Mouse (Mus musculus) megakaryocyte progenitor cell, adult 5-6 weeks (primary cell): ENCODE measurements around the gene Rbm28. TPM values are rescaled to one million over a fixed set of nuclear protein-coding genes. Genes with fewer than 3 reads are reported as not detected.

ENCODE experiments used
- ATAC-seq: replicated peaks from 2 replicates; pipeline ENCODE4 v1.8.0; 2016; ENCODE audit warnings: mild to moderate bottlenecking, moderate TSS enrichment, inconsistent platforms; ENCODE audit not compliant: poor library complexity
- total RNA-seq, 2 experiments: library from RNA; stranded (forward) in 1 of 2; stranded (reverse) in 1 of 2; fragments of 157-497, 149-512 nt in 1 of 2; fragments of 200-1000 nt in 1 of 2; gene quantifications; 2 replicates each; pipeline versions ENCODE4 v1.2.3 to v1.2.4; 2015 to 2017

Gene Rbm28
- total RNA-seq, 2 experiments from 2014 or later: 47.4 to 59.0 TPM

DNA sequence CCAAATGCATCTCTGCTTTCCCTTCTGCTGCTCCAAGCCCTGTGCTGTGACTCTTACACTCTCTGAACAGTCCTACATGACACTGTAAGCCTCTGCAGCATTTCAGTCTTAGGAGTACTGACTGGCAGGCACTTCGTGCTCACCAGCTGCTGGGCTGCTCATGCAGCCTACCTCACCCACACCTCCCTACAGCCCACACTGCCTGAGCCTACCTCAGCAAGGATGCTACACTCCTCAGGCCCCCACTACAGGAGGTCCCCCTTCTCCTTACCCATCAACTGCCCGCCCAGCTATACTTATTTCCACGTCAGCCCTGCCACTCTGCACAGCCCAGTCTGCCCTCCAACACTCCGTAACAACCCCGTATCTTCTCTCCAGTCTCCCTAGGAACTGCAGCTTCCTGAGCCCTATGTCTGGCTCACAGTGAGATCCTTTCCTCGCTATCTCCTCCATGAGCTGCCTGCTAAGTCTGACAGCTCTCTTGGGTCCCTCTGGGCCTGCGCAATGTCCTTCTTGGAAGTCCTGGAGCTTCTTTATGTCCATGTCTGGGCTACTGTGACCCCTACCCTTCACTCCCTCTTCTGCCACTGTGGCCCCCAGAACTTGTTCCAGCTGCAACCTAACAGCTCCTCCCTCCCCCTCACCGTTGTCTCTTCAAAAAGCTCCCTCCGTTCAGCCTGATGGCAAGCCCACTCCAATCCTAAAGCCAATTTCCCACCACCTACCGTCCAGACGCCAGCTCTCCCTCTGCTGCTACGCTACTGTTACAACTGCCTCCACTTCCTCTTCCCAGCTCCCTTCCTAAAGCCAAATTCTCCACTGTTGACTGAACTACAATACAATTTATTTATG, 19.1 kb downstream of the Rbm28 start:
- no peak for ATAC-seq

DNA sequence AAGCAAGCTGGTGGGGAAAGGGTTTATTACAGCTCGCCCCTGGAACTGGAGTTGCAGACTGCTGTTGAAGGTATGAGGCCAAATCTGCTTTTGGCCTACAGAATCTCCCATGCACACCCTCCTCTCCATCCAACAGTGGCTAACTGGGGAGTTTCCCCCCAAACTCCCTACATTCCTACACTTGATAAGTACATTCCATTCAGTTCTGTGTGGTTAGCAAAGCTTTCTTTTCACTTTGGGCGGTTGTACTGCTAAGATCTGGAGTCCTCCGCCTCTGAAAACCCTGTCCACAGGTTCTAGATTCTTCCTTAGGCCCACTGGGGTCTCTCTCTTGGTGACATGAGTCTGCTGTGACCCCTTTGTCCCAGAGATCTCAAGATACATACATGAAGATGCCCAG, 19.8 kb downstream of the Rbm28 start:
- no peak for ATAC-seq

- peak; percentile 79 for ATAC-seq
Measured at GRCm38 (mm10) chr6:29143608-29144007, 21.2 kb downstream of the Rbm28 start.

DNA sequence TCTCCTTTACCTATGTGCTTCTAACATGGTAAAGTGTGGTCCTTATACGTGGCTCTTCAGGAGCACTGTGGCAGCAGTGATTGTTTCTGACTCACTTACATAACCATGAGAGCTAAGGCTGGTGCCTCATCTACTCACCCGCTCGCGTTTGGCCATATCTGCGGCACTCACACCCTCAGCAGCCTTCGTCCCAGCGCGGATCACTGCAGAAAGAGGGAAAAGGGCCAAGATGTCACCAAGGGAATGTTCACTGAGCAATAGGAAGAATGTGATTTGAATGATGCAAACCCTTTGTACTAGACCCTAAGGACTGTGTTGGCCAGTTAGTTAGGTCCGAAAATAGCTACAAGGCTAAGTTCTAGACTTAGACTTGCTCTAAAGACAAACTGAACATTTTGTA, 27.4 kb downstream of the Rbm28 start:
- no peak for ATAC-seq

GRCm38 (mm10) chr6:29133100-29133499, 31.7 kb downstream of the Rbm28 start:
- ATAC-seq: no peak

- no peak for ATAC-seq
Measured at GRCm38 (mm10) chr6:29126878-29127426, 37.9 kb downstream of the Rbm28 start.

- no peak for ATAC-seq
Measured at GRCm38 (mm10) chr6:29119990-29120389, 44.8 kb downstream of the Rbm28 start.

DNA sequence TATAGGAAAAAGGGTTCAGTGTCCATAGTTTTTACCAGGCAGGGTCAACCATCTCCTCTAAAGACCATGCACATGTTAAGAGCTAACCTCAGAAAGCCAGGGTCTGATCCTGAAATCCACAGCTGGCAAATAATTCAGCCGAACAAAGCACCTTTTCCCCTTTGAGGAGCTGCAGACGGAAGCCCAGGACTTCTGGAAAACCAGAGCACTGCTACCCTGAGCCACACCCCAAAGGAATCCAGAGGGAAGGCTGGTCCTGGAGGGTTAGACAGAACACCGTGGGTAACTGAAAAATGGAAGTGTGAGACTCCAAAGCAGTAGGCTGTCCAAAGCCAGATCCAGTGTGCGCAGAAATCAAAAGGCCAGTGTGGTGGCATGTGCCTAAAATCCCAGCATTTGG, 45.8 kb downstream of the Rbm28 start:
- no peak for ATAC-seq

GRCm38 (mm10) chr6:29118231-29118630, 46.6 kb downstream of the Rbm28 start:
- ATAC-seq: no peak

DNA sequence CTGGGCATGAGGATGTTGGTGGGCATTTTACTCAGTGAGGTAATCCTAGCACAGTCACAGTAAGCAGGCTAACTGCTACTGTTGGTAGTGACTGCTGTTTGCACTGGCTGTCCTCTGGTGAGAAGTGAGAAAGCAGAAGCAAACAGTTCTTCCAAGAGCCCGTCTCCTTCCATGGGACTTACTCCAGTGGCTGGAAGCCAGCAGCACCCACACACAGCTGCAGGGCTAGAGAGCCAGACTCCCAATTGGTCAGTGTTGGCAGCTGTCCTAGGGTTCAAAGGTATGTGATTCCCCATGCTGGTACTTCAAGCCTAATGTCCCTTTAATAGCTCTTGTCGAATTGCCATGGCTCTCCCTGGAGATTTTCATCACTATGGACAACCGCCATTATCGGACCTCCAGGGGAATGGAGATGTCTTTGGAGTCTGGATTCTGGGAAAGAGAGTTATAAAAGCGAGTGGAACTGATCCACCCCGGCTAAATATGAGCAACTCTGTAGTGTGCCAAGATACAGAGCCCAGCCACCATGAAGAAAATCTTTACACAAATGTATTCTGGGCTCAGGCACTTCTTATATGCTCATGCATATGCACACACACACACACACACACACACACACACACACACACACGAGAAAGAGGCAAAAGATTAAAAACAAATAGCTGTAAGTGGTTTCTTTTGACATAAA, 47.2 kb downstream of the Rbm28 start:
- no peak for ATAC-seq

- no peak for ATAC-seq
Measured at GRCm38 (mm10) chr6:29115756-29116155, 49.0 kb downstream of the Rbm28 start.

- ATAC-seq: no peak
Measured at GRCm38 (mm10) chr6:29111501-29111900, 53.3 kb downstream of the Rbm28 start.

GRCm38 (mm10) chr6:29108376-29108775, 56.4 kb downstream of the Rbm28 start:
- ATAC-seq: no peak

DNA sequence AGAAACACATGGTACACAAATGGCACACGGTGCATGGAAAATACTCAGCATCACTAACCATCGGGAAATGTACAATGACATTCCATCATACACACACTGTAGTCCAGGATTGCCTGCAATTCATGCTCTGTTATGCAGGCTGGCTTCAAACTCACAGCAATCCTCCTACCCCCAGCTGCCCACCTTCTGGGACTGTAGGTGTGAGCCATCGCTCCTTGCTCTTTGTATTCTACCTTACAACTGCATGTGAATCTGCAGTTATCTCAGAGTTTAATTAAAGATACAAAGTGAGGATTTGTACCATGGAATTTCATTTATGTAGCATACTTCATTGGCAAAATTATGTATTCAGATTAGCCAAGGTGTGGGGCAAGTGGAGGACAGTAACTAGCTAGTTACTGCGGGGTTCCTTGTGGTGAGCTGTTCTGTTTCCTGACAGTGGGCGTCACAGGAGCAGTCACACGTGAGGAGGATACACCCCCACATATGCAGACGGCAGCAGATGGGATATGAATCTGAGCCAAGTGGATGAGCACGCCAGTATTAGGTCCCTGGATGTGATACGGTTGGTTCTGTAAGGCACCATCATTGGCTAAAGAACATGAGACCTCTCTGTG, 63.5 kb downstream of the Rbm28 start:
- no peak for ATAC-seq

- ATAC-seq: no peak
Measured at GRCm38 (mm10) chr6:29100423-29100822, 64.4 kb downstream of the Rbm28 start.

DNA sequence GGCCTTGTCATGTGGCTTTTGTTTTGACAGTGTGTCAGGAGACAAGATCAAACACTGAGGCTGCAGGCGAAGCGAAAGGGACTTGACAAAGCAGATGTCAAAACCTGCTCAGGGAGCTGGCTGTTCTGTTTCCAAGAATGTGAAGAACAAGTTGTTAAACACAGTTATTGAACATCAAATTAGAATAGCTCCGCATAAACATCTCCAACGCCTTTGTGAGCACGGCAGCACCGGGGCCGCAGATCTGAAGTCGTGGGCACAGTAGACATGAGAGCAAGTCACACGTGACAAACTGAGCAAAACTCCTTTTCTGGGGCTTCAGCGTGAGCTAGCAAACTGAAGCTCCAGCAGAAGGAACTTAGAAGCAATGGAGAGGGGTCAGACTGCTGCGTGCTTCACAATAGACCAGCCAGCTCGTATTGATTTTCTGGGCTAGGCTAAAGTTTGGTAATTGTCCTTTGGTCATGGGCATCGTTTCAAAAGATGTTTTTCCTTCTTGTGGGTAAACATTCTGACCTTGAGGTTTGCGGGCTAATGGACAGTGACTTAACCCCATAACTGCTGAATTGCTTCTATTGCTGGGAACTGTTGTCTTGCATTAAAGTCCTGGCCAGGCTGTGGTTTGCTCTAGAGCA, 65.2 kb downstream of the Rbm28 start:
- ATAC-seq: no peak

DNA sequence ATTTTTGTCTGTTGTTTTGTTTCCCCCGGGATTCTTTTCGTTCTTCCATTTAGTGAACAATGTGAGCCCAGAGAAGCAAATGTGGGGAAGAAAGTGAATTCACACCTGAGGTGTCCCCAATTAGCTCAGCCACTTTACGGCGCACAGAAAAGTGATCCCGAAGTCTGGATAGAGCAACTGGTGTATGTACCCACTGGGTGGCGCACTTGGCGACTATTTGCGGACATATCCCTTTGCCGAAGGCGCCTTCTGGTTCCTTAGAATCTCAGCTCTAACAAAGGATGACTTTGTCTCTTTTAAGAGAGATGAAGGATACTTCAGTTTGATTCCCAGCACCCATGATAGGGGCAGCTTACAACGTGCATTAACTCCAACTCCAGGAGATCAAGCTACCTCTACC, 71.9 kb downstream of the Rbm28 start:
- no peak for ATAC-seq

DNA sequence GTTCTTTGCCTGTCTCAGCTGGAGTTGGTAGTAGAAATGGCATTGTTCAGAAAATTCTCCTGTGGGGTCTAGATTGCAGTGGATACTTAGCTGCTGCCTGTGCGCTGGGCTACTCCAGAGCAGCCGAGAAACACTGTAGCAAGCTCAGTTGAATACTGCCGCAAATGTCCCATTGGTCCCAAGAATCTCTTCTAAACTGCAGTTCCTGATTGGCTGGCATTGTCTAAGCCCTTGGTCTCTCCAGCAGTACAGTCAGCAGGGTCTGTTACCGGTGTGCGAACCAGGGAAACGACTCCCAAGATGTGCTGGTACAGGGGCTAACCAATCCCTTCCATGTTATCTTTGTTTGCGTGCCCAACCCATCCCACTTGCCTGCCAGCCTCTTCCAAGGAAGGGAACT, 72.6 kb downstream of the Rbm28 start:
- ATAC-seq: no peak

DNA sequence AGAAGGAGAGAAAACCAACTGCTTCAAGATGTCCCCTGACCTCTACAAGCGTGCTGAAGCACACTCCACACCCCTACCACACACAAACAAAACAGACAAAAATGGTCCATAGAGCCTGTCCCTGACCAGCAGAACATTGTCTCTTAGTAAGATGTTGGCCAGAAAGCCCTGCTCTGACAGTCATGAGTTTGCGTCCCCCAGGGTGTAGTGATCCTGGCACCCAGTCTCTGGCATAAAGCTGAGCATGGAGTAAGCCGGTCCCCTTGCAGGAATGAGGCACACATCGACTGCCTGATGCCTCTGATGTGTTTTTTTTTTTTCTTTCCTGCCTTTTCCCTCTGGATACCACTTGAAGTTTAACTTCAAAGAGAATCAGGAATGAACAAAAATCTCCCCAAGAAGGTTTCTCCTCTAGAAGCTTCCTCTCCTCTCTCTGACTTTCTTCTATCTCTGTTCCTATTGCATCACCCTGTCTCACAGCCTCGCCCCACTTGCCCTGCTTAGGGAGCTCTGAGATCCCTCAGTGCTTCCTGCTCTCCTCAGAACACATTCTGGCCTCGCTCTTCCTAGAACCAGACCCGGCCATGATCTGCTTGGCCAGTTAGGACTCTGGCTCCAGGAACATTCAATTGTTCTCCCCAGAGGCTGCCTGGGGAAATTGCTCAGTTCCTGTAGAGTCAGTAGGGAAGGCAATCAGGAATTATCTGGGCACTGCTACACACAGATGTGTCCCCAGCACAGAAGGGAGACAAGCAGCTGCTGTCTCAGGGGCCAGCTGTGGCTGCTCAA, 76.7 kb downstream of the Rbm28 start:
- ATAC-seq: no peak

DNA sequence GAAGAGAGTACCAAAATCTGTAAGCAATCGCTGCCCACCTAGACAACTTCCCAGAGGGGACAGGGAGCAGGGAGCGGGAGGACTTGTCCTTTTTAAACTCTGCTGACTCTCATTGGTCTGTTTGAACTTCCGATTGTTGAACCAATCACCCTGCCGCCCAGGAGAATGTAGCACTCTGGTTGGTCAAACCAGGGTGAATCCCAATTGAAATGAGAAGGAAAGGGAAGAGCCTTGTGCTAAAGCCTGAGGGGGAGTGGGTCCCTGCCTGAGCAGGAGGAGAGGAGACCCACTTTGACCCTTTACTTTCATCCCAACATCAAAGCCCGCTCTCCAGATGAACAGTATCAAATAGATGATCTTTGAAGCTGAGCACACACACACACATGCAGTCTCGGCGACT, 80.4 kb downstream of the Rbm28 start:
- no peak for ATAC-seq
